In genomic region chr1:69708571-69708970, GRCm38 (mm10) we compare ENCODE assay signal across 20 mouse cellular contexts.
"Had no signal": no experiment of that assay in that cellular context is flagged by ENCODE, and none has a peak within 500 bp of the region (broad histone marks: within the 10 kb centered on the region; RNA-seq: fewer than 3 reads in every experiment).

No protein-coding gene starts in this region.

- H3K36me3 ChIP-seq: liver, embryonic 15.5 days; lung, embryonic 15.5 days; midbrain, embryonic 10.5 days; midbrain, embryonic 12.5 days; midbrain, embryonic 15.5 days; neural tube, embryonic 13.5 days; neural tube, embryonic 15.5 days had no signal

- H3K27me3 ChIP-seq: liver, embryonic 15.5 days; lung, embryonic 15.5 days; midbrain, embryonic 12.5 days; midbrain, embryonic 15.5 days; neural tube, embryonic 13.5 days; neural tube, embryonic 15.5 days had no signal

- H3K27ac ChIP-seq: liver, embryonic 15.5 days; lung, embryonic 15.5 days; midbrain, embryonic 10.5 days; midbrain, embryonic 12.5 days; midbrain, embryonic 15.5 days; neural tube, embryonic 13.5 days; neural tube, embryonic 15.5 days had no signal

- ATAC-seq: liver, postnatal 0 days; lung, postnatal 0 days; midbrain, embryonic 15.5 days had no signal

- H3K9ac ChIP-seq: liver, embryonic 15.5 days; liver, postnatal 0 days; lung, embryonic 15.5 days; midbrain, embryonic 12.5 days; midbrain, embryonic 15.5 days; neural tube, embryonic 13.5 days; neural tube, embryonic 15.5 days had no signal

- H3K9me3 ChIP-seq: liver, embryonic 15.5 days; lung, embryonic 15.5 days; midbrain, embryonic 10.5 days; midbrain, embryonic 12.5 days; midbrain, embryonic 15.5 days; neural tube, embryonic 13.5 days; neural tube, embryonic 15.5 days had no signal

- DNase-seq: liver, postnatal 0 days; lung, adult 2 months; lung, postnatal 4 days; retina, postnatal 1 day; right cerebral cortex, adult 18-20 months; right cerebral cortex, postnatal 25 days; right cerebral cortex, postnatal 4 days; spleen, adult 18-20 months; thymus, adult 18-20 months; thymus, postnatal 14 days; thymus, postnatal 36 days had no signal

- H3K4me1 ChIP-seq: liver, embryonic 15.5 days; lung, embryonic 15.5 days; midbrain, embryonic 10.5 days; midbrain, embryonic 12.5 days; midbrain, embryonic 15.5 days; neural tube, embryonic 13.5 days; neural tube, embryonic 15.5 days had no signal

- H3K4me3 ChIP-seq: liver, embryonic 15.5 days; lung, embryonic 15.5 days; midbrain, embryonic 10.5 days; midbrain, embryonic 12.5 days; midbrain, embryonic 15.5 days; myocyte; neural tube, embryonic 13.5 days; neural tube, embryonic 15.5 days had no signal

- H3K4me2 ChIP-seq: liver, embryonic 15.5 days; lung, embryonic 15.5 days; midbrain, embryonic 12.5 days; midbrain, embryonic 15.5 days; neural tube, embryonic 13.5 days; neural tube, embryonic 15.5 days had no signal
